Mouse (Mus musculus) intestine, postnatal 0 days (tissue): ENCODE measurements at regions not wholly inside any gene's neighbourhood (a gene's known extent, or its start where the extent isn't known, plus 50 kb on each side); places are given as distances from the start of the nearest gene placed in this dataset.

Experiments used
- ATAC-seq: fragments of 200-750 bp; cut with Nextera tagmentation; 2 replicates; pipeline ENCODE4 v1.8.0; 2017; ENCODE audit warnings: mild to moderate bottlenecking, moderate TSS enrichment, moderate library complexity
- H3K27ac ChIP-seq: fragments of 300-500 bp; sonication (generic); 2 replicates; pipeline ENCODE4 v1.5.1; 2014; ENCODE audit warnings: mild to moderate bottlenecking, low read depth, low read length, moderate library complexity
- H3K27me3 ChIP-seq: fragments of 300-500 bp; sonication (generic); replicated peaks from 2 replicates; pipeline ENCODE4 v1.6.1; 2014; ENCODE audit warnings: low read length, mixed read lengths; ENCODE audit not compliant: control insufficient read depth, insufficient read depth
- H3K36me3 ChIP-seq: fragments of 300-500 bp; sonication (generic); 2 replicates; pipeline ENCODE4 v1.6.1; 2014; ENCODE audit warnings: mild to moderate bottlenecking, moderate library complexity; ENCODE audit not compliant: control insufficient read depth, insufficient read depth
- H3K4me1 ChIP-seq: fragments of 300-500 bp; sonication (generic); replicated peaks from 2 replicates; pipeline ENCODE4 v1.6.1; 2014; ENCODE audit warnings: antibody characterized with exemption, low read length, mixed read lengths; ENCODE audit not compliant: control insufficient read depth, insufficient read depth
- H3K4me2 ChIP-seq: fragments of 300-500 bp; sonication (generic); replicated peaks from 2 replicates; pipeline ENCODE4 v1.6.1; 2014; ENCODE audit warnings: low read depth, mild to moderate bottlenecking, moderate library complexity
- H3K4me3 ChIP-seq: fragments of 300-500 bp; sonication (generic); 2 replicates; pipeline ENCODE4 v1.5.1; 2014; ENCODE audit warnings: low read depth, low read length
- H3K9ac ChIP-seq: fragments of 300-500 bp; sonication (generic); 2 replicates; pipeline ENCODE4 v1.6.1; 2014; ENCODE audit warnings: mild to moderate bottlenecking, low read depth, low read length
- H3K9me3 ChIP-seq: fragments of 300-500 bp; sonication (generic); 2 replicates; pipeline ENCODE4 v1.6.1; 2016; ENCODE audit warnings: mixed run types; ENCODE audit not compliant: control insufficient read depth
- CTCF ChIP-seq: sonication (generic); IDR thresholded peaks from 2 replicates; pipeline ENCODE4 v1.5.1; 2016; ENCODE audit warnings: low read depth, mild to moderate bottlenecking, control low read depth, antibody characterized with exemption, moderate library complexity
- WGBS: fragments of 180-500 bp; shearing (Covaris S2); extraction: QIAGEN DNeasy Blood & Tissue Kit; methylation state at CpG from one replicate; pipeline ENCODE4 v1.1.7; 2014; 5-methylcytosine and 5-hydroxymethylcytosine counted together

DNA sequence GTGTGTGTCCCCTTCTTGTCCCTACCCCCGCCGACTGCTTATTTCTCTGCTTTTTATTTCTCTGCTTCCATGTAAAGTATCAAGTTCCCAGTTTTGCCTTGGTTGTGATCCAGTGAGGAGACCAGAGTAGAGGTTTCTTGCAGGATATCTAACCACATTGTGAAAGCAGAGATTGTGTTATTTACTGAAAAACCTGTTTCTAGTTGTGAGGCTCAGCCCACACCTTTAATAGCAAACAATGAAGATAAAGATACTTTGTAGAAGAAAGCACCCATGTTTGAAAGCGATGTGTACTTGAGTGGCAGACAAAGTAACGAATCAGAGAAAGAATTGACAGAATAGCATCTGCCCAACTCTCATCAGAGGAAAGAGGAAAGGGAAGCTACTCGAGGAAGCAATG, 218.7 kb upstream of the Fam19a5 start:
- H3K9me3 ChIP-seq: no peaks in the 10 kb centered on the region
- no peak overlapping the region for H3K27ac ChIP-seq
- WGBS: 62% methylated on average over 5 of the region's 5 CpGs
- TF ChIP-seq CTCF: no peak
- H3K4me3 ChIP-seq: no peak overlapping the region
- H3K4me2 ChIP-seq: no peak overlapping the region
- H3K36me3 ChIP-seq: no peaks in the 10 kb centered on the region
- no peaks in the 10 kb centered on the region for H3K4me1 ChIP-seq
- no peaks in the 10 kb centered on the region for H3K27me3 ChIP-seq
- ATAC-seq: no peak
- H3K9ac ChIP-seq: no peak overlapping the region

GRCm38 (mm10) chr15:87326281-87326680, 217.8 kb upstream of the Fam19a5 start:
- H3K4me2 ChIP-seq: no peak overlapping the region
- H3K9me3 ChIP-seq: no peaks in the 10 kb centered on the region
- no peak for TF ChIP-seq CTCF
- no peak overlapping the region for H3K4me3 ChIP-seq
- no peak for ATAC-seq
- no peaks in the 10 kb centered on the region for H3K4me1 ChIP-seq
- WGBS: 71% methylated on average over 6 of the region's 6 CpGs
- no peak overlapping the region for H3K27ac ChIP-seq
- no peak overlapping the region for H3K9ac ChIP-seq
- H3K27me3 ChIP-seq: no peaks in the 10 kb centered on the region
- H3K36me3 ChIP-seq: no peaks in the 10 kb centered on the region

DNA sequence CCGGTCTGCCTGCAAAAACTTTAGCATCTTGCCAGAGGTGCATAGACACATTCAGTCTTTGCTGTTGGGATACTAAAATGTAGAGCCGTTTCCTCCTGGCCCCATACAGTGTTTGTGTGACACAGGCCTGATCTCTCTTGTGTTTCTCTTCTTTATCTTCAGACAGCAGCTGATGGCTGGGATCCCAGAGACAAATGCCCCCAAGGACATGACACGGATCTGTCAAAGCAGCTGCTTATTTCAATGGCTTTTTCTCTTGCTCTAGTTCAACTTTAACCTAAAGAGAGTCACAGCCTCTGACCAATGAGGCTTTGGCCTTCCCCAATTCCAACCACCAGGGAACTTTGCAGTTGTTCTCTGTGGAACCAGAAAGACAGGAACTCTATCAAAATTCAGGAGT, 211.7 kb upstream of the Fam19a5 start:
- no peak overlapping the region for H3K27ac ChIP-seq
- H3K4me3 ChIP-seq: no peak overlapping the region
- H3K9ac ChIP-seq: no peak overlapping the region
- no peaks in the 10 kb centered on the region for H3K27me3 ChIP-seq
- ATAC-seq: no peak
- H3K9me3 ChIP-seq: no peaks in the 10 kb centered on the region
- H3K4me2 ChIP-seq: no peak overlapping the region
- 71% methylated on average over 3 of the region's 3 CpGs for WGBS
- no peaks in the 10 kb centered on the region for H3K4me1 ChIP-seq
- H3K36me3 ChIP-seq: no peaks in the 10 kb centered on the region
- TF ChIP-seq CTCF: no peak

DNA sequence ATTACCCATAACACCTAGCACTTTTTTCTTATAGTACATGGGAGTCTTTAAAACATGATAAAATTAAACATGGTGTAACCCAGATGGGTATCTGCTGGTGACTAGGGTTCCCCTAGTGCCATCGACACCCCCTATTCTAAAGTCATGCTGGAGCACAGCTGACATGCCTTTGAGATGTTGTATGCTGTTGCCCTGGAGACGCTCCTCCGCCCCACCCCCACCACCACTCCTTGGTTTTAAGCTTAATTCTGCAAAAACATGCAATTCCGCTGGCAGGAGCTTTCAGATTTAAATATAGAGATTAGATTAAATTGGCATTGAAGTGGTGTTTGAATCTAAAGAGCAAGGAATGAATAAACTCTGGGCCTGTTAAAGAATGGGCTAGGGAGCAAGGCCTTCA, 210.6 kb upstream of the Fam19a5 start:
- H3K4me3 ChIP-seq: no peak overlapping the region
- H3K36me3 ChIP-seq: no peaks in the 10 kb centered on the region
- no peak overlapping the region for H3K9ac ChIP-seq
- H3K27me3 ChIP-seq: no peaks in the 10 kb centered on the region
- H3K9me3 ChIP-seq: no peaks in the 10 kb centered on the region
- no peak for ATAC-seq
- no peaks in the 10 kb centered on the region for H3K4me1 ChIP-seq
- H3K27ac ChIP-seq: no peak overlapping the region
- WGBS: 81% methylated on average over 4 of the region's 4 CpGs
- H3K4me2 ChIP-seq: no peak overlapping the region
- no peak for TF ChIP-seq CTCF

- WGBS: 65% methylated on average over 4 of the region's 4 CpGs
- no peak for ATAC-seq
- H3K36me3 ChIP-seq: no peaks in the 10 kb centered on the region
- no peak overlapping the region for H3K4me2 ChIP-seq
- H3K27me3 ChIP-seq: no peaks in the 10 kb centered on the region
- no peak overlapping the region for H3K9ac ChIP-seq
- no peak overlapping the region for H3K27ac ChIP-seq
- TF ChIP-seq CTCF: peak; percentile 42
- H3K4me1 ChIP-seq: no peaks in the 10 kb centered on the region
- H3K4me3 ChIP-seq: no peak overlapping the region
- no peaks in the 10 kb centered on the region for H3K9me3 ChIP-seq
These were observed 209.7 kb upstream of the Fam19a5 start for GRCm38 (mm10) chr15:87334430-87334829.

- H3K4me3 ChIP-seq: no peak overlapping the region
- H3K9me3 ChIP-seq: no peaks in the 10 kb centered on the region
- ATAC-seq: no peak
- H3K4me1 ChIP-seq: no peaks in the 10 kb centered on the region
- no peaks in the 10 kb centered on the region for H3K36me3 ChIP-seq
- no peak for TF ChIP-seq CTCF
- WGBS: 75% methylated on average over 4 of the region's 4 CpGs
- H3K9ac ChIP-seq: no peak overlapping the region
- no peak overlapping the region for H3K27ac ChIP-seq
- H3K27me3 ChIP-seq: no peaks in the 10 kb centered on the region
- no peak overlapping the region for H3K4me2 ChIP-seq
These were observed 208.8 kb upstream of the Fam19a5 start for GRCm38 (mm10) chr15:87335324-87335723.

DNA sequence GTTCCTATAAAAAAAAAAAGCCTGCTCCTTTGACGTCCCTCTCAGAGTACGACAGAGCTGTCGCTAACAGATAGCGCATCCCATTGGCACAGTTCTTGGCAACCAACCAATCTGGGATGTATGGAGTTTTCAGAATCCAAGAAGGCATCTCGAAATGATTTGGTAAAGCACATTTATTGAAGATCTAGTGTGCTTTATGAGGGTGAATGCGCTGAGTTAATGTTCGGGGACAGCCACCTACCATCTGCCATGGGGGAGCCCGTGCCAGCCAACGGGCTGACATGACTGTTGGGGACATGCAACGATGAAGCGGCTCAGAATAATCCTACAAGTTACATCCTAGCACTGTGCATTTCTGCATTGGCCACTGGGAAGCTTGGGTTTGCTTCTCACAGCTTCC, 208.4 kb upstream of the Fam19a5 start:
- 94% methylated on average over 11 of the region's 11 CpGs for WGBS
- Histone ChIP-seq H3K36me3 (no peaks in the 10 kb centered on the region), H3K27ac (no peak overlapping the region), H3K4me2 (no peak overlapping the region), H3K9me3 (no peaks in the 10 kb centered on the region), H3K27me3 (no peaks in the 10 kb centered on the region), H3K4me1 (no peaks in the 10 kb centered on the region), H3K9ac (no peak overlapping the region), H3K4me3 (no peak overlapping the region)
- ATAC-seq: no peak
- TF ChIP-seq CTCF: no peak
